Mouse (Mus musculus): ENCODE results near the gene Lsamp. TPM values are rescaled to one million over a fixed set of nuclear protein-coding genes. Genes with fewer than 3 reads are reported as not detected.

The Lsamp gene
- total RNA-seq, 1 experiment: not detected

- DNase-seq (ENCODE audit: low read depth, low spot score): peak; percentile 12
- in situ Hi-C loops (cut with MboI; ENCODE audit: low sequenced_read_pairs in 2 of 2, unreplicated experiment in 2 of 2): loop anchor here (25.0 kb wide), 1 partner anchor 573 kb away; no protein-coding TSS in a partner anchor
- Histone ChIP-seq H3K4me3 (ENCODE audit: insufficient read depth in 1 of 2, low read depth in 1 of 2, low read length in 2 of 2, poor library complexity in 1 of 2, severe bottlenecking in 1 of 2) (no peak overlapping the region), H3K9ac (ENCODE audit: insufficient read depth, low read depth, low read length, poor library complexity, severe bottlenecking) (no peak overlapping the region), H3K4me1 (ENCODE audit: control insufficient read depth in 2 of 2, insufficient read depth in 2 of 2, low read length in 2 of 2, poor library complexity in 1 of 2) (no peaks in the 10 kb centered on the region), H3K9me3 (ENCODE audit: control insufficient read depth, insufficient read depth, low read depth, low read length) (no peaks in the 10 kb centered on the region), H3K36me3 (ENCODE audit: control insufficient read depth, insufficient read depth, low read length, poor library complexity, severe bottlenecking) (no peaks in the 10 kb centered on the region), H3K27ac (ENCODE audit: insufficient read depth, low read depth, low read length, poor library complexity, severe bottlenecking) (no peak overlapping the region)
- peak; percentile 34; the same call in 1 of the 2 replicates for TF ChIP-seq ZC3H11A (IDR thresholded peaks at IDR 0.05; ENCODE audit: borderline replicate concordance, low read depth, low read length)
- no peak for TF ChIP-seq CHD2 (IDR thresholded peaks at IDR 0.05; ENCODE audit: low read depth, low read length)
- no peak for TF ChIP-seq HCFC1 (IDR thresholded peaks at IDR 0.05; ENCODE audit: borderline replicate concordance, insufficient read depth, low read length)
Measured at GRCm38 (mm10) chr16:41835745-41836144, 1851.6 kb downstream of the Lsamp start.

GRCm38 (mm10) chr16:41839751-41840404 is 1855.7 kb downstream of the Lsamp start:
- TF ChIP-seq CHD2 (IDR thresholded peaks at IDR 0.05; ENCODE audit: low read depth, low read length) (no peak), MAFK (IDR thresholded peaks at IDR 0.05; ENCODE audit: insufficient read depth, low read depth, low read length) (no peak), ZC3H11A (IDR thresholded peaks at IDR 0.05; ENCODE audit: borderline replicate concordance, low read depth, low read length) (no peak), HCFC1 (IDR thresholded peaks at IDR 0.05; ENCODE audit: borderline replicate concordance, insufficient read depth, low read length) (no peak), ZNF384 (IDR thresholded peaks at IDR 0.05; ENCODE audit: low read depth, low read length) (no peak)
- H3K36me3 ChIP-seq (ENCODE audit: control insufficient read depth, insufficient read depth, low read length, poor library complexity, severe bottlenecking): no peaks in the 10 kb centered on the region
- in situ Hi-C loops (cut with MboI; ENCODE audit: low sequenced_read_pairs in 2 of 2, unreplicated experiment in 2 of 2): loop anchor here (25.0 kb wide), 1 partner anchor 578 kb away; no protein-coding TSS in a partner anchor
- H3K4me1 ChIP-seq (ENCODE audit: control insufficient read depth in 2 of 2, insufficient read depth in 2 of 2, low read length in 2 of 2, poor library complexity in 1 of 2): no peaks in the 10 kb centered on the region
- no peaks in the 10 kb centered on the region for H3K9me3 ChIP-seq (ENCODE audit: control insufficient read depth, insufficient read depth, low read depth, low read length)
- no peak for DNase-seq (ENCODE audit: low read depth, low spot score)
- no peak overlapping the region for H3K27ac ChIP-seq (ENCODE audit: insufficient read depth, low read depth, low read length, poor library complexity, severe bottlenecking)
- no peak overlapping the region for H3K9ac ChIP-seq (ENCODE audit: insufficient read depth, low read depth, low read length, poor library complexity, severe bottlenecking)
- no peak overlapping the region for H3K4me3 ChIP-seq (ENCODE audit: insufficient read depth in 1 of 2, low read depth in 1 of 2, low read length in 2 of 2, poor library complexity in 1 of 2, severe bottlenecking in 1 of 2)

GRCm38 (mm10) chr16:41846903-41847302 is 1862.7 kb downstream of the Lsamp start:
- Histone ChIP-seq H3K27ac (ENCODE audit: insufficient read depth, low read depth, low read length, poor library complexity, severe bottlenecking) (no peak overlapping the region), H3K9me3 (ENCODE audit: control insufficient read depth, insufficient read depth, low read depth, low read length) (no peaks in the 10 kb centered on the region), H3K4me1 (ENCODE audit: control insufficient read depth in 2 of 2, insufficient read depth in 2 of 2, low read length in 2 of 2, poor library complexity in 1 of 2) (no peaks in the 10 kb centered on the region), H3K36me3 (ENCODE audit: control insufficient read depth, insufficient read depth, low read length, poor library complexity, severe bottlenecking) (no peaks in the 10 kb centered on the region), H3K9ac (ENCODE audit: insufficient read depth, low read depth, low read length, poor library complexity, severe bottlenecking) (no peak overlapping the region), H3K4me3 (ENCODE audit: insufficient read depth in 1 of 2, low read depth in 1 of 2, low read length in 2 of 2, poor library complexity in 1 of 2, severe bottlenecking in 1 of 2) (no peak overlapping the region)
- TF ChIP-seq ZC3H11A (IDR thresholded peaks at IDR 0.05; ENCODE audit: borderline replicate concordance, low read depth, low read length): no peak
- TF ChIP-seq CHD2 (IDR thresholded peaks at IDR 0.05; ENCODE audit: low read depth, low read length): no peak
- TF ChIP-seq ZNF384 (IDR thresholded peaks at IDR 0.05; ENCODE audit: low read depth, low read length): no peak
- in situ Hi-C loops (cut with MboI; ENCODE audit: low sequenced_read_pairs in 2 of 2, unreplicated experiment in 2 of 2): loop anchor here (25.0 kb wide), 1 partner anchor 585 kb away; no protein-coding TSS in a partner anchor
- no peak for DNase-seq (ENCODE audit: low read depth, low spot score)

GRCm38 (mm10) chr16:41871917-41872593 is 1887.9 kb downstream of the Lsamp start:
- H3K9me3 ChIP-seq (ENCODE audit: control insufficient read depth, insufficient read depth, low read depth, low read length): no peaks in the 10 kb centered on the region
- H3K9ac ChIP-seq (ENCODE audit: insufficient read depth, low read depth, low read length, poor library complexity, severe bottlenecking): no peak overlapping the region
- DNase-seq (ENCODE audit: low read depth, low spot score): no peak
- H3K4me3 ChIP-seq (ENCODE audit: insufficient read depth in 1 of 2, low read depth in 1 of 2, low read length in 2 of 2, poor library complexity in 1 of 2, severe bottlenecking in 1 of 2): no peak overlapping the region
- no peaks in the 10 kb centered on the region for H3K4me1 ChIP-seq (ENCODE audit: control insufficient read depth in 2 of 2, insufficient read depth in 2 of 2, low read length in 2 of 2, poor library complexity in 1 of 2)
- in situ Hi-C loops (cut with MboI; ENCODE audit: low sequenced_read_pairs in 2 of 2, unreplicated experiment in 2 of 2): no loop called here
- no peak overlapping the region for H3K27ac ChIP-seq (ENCODE audit: insufficient read depth, low read depth, low read length, poor library complexity, severe bottlenecking)
- TF ChIP-seq HCFC1 (IDR thresholded peaks at IDR 0.05; ENCODE audit: borderline replicate concordance, insufficient read depth, low read length): no peak
- no peaks in the 10 kb centered on the region for H3K36me3 ChIP-seq (ENCODE audit: control insufficient read depth, insufficient read depth, low read length, poor library complexity, severe bottlenecking)
